Mouse (Mus musculus): ENCODE results near the gene Fli1.

Fli1 gene

DNA sequence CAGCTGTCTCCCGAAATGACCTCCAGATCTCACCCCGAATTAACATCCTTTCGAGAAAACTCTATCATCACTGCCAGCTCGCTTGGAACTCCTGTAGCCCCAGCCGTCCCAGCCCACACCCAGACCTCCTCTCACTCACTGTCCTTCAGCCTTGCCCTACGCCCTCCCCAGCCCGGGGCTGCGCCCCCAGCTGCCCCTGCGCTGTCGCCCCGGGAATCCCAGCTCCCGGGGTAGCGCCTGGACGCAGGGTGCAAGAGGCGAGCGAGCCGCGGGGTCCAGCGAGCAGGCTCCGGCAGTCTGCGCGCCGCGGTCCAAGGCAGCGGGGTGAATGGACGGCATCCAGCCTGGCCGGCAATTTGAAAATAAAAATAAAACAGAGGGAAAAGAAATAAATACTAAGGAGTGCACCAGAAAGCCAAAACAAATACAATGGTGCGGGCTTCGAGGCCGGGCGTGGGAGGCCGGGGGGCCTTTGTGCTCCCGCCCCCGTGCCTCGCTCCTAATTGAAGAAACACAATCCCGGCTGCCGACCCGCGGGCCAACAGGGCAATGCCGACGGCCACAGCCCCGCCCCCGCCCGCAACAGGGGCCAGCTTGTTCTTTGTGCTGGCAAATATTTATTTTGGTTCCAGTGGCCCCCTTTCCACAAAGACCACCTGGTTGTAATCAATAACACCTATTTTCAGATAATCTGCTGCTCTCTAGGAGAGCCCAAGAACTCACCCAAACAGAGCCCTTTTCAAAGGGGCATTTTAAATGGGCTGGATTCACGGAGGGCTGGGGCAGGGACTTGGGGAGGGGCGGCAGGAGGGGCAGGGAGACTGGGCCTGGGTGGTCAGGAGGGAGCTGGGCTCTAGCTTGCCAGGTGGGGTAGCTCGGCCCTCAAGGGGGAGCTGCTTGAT is 133.3 kb downstream of the Fli1 start:
- in situ Hi-C loops (cut with MseI, MboI) = loop anchor here (10.0 to 25.0 kb wide), 3 partner anchors 175 to 678 kb away; no protein-coding TSS in a partner anchor

DNA sequence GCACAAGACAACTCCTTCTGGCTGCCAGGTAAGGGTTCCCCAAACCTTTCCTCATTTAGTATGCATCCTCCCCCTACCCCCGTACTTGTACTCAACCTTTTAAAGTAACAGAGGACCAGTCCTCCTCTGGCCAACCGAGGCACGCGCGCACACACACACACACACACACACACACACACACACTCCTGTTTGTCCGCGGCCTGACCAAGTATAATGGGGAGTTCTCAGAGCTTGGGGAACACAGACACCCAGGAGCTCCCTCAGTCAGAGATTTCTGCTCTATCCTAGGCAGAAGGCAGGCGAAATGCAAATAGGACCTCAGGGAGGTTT is 134.0 kb downstream of the Fli1 start:
- in situ Hi-C loops (cut with MseI, MboI) = loop anchor here (10.0 to 25.0 kb wide), 3 partner anchors 176 to 679 kb away; no protein-coding TSS in a partner anchor

DNA sequence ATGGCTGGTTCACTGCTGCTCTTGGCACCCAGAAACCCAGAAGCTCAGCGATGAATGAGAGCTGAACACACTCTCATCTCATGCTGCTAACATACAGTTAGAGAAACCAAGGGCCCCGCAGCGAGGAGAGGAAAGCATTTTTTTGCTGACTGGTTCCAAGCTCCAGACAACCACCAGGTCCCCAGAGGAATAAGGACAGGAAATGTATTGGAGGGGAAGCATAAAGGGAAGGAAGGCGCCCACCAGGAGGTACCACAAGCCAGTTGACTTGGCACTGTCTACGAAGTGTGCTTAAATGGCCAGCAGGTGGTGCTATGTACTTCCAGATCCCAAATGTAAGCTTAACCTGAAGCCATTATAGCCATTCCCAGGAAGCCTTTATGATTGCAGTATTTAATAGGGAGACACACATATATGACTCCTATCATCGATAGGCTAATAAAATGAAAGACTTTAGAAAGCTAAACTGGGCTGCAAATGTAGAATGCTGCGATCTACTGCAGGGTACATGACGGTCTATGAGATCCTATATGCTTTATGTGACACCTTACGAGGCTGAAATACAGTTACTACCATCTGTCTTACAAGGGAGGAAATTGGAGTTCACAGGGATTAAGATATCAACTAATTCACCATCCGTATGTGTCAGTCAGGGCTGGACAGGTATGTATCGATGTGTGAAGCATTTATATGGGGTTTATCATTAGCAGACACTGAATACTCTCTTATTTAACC is 137.3 kb downstream of the Fli1 start:
- in situ Hi-C loops (cut with MseI, MboI) = loop anchor here (10.0 to 25.0 kb wide), 3 partner anchors 179 to 682 kb away; no protein-coding TSS in a partner anchor

DNA sequence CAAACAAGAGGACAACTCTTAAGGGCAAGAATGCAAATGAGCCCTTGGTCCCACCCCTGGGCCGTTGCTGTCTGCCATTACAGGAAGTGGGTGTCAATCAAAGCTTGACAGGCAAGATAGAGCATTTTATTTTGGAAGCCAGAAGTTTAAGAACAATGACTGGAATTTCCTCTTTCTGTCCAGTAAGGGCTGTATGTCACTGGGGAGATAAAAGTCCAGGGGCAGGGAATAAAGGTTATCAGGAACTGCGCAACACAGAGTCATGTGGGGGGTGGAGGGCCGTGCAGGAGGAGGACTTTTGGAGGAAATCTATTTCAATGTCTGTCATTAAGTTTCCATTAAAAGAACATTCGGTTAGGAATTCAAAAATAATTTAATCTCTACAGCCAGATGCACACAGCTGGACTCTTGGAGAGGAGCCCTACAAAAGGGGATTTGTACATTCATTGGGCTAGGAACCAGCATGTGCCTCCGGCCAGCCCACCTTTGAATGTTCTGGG is 141.9 kb downstream of the Fli1 start:
- in situ Hi-C loops (cut with MseI, MboI) = loop anchor here (10.0 to 25.0 kb wide), 3 partner anchors 184 to 687 kb away; no protein-coding TSS in a partner anchor

DNA sequence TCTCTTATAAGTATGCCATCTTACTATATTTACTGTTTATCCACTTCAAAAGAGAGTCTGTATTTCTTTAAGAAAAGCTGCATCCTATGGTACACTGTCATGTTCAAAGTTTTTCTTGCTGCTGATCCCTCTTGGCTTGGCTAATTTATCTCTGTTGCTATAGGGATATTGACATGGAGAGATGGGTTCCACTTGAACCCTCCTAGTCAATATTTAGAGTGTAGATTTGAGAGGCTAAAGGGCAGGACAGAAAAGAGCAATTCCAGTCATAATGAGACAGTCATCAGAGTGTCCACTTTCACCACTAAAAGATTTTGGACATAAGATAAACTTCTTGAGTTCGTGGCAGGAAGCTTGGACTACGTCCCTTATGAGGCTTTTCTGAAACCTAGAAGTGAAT is 142.4 kb downstream of the Fli1 start:
- in situ Hi-C loops (cut with MseI, MboI) = loop anchor here (10.0 to 25.0 kb wide), 3 partner anchors 185 to 687 kb away; no protein-coding TSS in a partner anchor

DNA sequence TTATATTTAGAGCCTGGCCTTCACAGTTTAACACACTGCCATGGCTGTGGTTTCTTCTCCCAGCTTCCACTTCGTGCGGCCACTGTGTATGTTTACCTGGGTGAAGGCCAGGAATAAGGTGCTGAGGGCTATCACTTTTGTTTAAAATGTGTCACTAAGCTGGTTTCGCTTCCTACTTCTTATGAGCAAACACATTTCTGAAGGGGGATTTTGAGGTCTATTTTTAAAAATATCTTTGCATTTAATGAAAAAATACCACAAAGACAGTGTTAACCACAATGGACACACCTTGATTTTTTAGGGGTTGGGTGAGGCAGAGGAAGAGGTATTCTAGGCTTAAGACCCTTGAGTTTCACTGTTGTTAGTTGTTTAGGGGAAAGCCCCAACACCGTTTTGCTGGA is 147.9 kb downstream of the Fli1 start:
- in situ Hi-C loops (cut with MseI, MboI) = no loop called here

DNA sequence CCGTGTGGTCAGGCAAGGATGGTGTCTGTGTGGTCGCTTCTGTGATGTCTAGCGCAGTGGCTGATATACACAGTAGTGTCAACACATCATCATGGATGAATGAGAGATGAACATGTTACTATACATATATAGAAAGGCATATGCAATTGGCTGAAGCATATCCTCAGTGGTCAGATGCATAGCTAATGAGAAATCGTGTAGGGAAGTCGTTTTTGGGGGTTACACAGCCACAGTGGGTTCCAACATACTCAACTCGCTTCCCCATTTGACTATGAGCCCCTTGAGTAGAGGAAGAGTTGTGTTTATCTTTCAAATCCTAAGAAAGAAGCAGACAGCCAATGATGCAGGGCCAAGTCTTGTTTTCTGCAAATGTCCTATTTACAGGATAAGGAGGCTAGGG is 149.9 kb downstream of the Fli1 start:
- in situ Hi-C loops (cut with MseI, MboI) = no loop called here

DNA sequence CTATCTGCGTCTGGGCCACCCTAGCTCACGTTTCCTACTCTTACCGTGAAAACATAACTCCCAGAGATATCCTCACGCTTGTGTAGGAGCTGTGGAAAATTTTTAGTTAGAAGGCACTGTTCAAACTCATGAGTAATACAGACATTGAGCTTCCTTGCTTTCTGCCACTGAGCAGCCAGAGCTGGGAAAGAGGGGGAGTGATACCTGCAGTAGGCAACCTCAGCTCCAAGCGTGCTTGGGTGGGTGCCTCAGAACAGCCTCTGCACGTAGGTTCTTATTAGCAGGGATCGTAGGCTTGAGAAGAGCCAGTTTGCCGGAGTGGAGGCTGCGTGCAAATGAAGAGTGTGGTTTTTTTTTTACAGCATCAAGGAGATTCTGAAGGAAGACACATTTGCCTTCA is 151.0 kb downstream of the Fli1 start:
- in situ Hi-C loops (cut with MseI, MboI) = no loop called here

DNA sequence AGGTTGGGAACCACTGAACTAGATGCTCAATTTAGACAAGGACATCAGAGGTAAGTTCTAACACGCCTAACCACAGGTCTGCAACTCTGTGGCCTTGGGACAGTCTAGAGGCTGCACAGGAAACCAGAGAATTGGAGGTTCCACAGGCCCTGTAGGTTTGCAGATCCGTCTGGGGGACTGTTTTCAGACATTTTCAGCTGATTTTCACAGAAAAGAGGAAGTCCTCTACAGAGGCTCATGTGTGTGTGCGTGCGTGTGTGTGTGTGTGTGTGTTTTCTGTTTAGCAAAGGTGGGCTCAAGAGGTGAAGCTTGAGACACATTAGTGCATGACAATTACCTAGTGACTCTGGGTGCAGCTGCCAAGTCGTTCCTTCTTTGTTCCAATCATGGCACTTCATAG is 151.6 kb downstream of the Fli1 start:
- in situ Hi-C loops (cut with MseI, MboI) = no loop called here

DNA sequence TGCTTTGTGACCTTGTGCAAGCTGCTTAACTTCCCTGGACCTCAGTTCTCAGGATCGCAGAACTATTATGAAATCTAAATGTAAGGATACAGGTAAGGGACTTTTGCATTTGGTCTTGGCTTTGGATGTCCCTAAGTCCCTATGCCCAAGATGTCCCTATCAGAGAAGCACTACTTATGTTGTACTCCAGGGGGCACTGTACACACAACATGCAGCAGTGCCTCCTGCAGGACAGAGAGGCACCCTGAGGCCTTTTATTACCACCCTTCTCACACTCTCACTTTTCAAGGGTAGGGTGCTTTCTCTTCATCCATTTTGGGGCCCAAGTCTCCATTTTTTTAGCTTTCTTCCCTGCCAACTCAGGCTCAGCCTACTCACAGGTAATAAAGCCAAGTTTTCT is 154.5 kb downstream of the Fli1 start:
- in situ Hi-C loops (cut with MseI, MboI) = no loop called here

DNA sequence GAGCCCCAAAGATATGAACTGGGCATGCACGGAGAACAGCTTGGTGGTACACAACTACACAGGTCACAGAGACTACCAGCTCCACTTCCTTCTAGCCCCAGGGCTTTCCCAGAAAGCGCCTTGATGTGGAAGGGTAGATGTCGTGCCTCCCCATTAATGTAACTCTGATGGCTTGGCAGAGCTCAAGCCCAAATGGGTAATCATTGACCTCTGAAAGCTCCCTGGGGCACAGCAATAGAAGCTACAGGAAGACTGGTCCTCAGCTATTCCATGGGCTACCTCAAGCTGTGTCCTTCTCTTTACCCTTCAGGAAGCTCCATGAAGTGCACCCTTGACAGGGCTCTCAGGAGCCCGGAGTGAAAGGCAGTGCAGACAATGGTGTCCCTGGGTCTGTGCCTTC is 157.8 kb downstream of the Fli1 start:
- in situ Hi-C loops (cut with MseI, MboI) = no loop called here

DNA sequence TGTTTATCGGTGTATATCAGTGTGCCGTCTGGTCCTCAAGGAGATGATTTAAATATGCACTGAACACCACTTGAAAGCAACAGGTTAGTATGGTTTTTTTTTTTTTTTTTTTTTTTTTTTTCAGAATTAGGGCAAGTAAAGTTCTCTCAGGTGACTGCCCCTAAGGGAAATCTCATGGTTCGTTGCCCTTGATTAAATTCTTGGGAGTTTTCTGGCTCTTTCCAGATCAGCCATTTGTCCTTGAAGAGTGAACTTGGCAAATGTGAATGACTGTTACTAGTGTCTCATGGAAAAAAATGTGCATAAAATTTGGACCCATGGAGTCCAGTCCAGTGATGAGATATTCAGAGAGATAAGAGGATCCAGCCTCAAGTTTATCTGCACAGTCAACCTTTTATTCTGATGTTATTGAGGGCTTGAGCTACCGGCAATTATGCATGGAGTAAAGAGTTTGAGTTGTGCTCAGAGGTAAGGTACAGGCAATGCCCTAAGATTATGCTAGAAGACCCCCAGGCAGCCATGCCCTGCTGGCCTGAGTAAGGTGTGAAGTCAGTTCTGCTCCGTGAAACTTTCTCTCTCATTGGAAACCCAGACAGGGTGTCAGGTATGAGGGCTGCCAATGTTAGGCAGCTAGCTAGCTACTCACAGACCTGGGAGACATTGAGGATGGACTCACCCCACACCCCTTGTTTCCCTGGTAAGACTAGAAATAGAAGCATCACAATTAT is 165.6 kb downstream of the Fli1 start:
- in situ Hi-C loops (cut with MseI, MboI) = no loop called here

DNA sequence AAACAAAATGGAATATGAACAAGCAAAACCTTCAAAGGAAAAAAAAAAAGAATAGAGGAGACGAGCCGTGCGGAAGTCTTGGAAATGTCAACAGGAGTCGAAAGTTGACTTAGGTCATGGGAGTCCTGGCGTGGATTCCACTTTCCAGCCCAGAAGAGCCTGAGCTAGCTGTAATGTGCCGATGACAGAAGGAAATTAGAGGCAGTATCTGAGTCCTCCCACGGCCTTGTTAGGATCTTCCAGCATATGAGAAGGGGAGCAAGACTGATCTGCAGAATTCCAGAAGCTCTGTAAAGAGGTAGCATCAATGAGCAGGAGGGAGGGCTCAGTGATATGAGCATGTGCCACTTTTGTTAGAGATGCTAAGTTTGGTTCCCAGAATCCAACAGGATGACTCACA is 166.6 kb downstream of the Fli1 start:
- in situ Hi-C loops (cut with MseI, MboI) = no loop called here

DNA sequence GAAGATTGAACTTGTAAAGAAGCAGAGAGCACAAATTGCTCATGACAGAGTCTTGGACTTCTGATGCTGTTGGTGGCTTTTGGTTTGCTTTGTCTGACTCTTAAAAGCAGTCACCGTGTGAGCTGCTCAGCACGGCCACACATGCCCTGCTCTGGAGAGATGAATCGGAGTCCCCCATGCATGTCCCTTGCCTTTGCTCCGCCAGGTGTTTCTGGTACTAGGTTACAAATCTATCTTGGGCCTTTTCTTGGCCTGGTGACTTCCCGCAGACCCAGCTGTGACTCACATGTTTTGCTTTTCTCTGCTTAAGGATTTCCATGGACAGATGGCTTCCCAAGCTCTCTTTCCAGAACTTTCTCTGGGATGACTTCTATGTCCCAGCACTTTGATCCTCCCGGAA is 169.0 kb downstream of the Fli1 start:
- in situ Hi-C loops (cut with MseI, MboI) = no loop called here

Data from mouse trophoblast stem cell (cell line).